Mouse (Mus musculus): Measurements from ENCODE around the gene Gm10718.
"Not testable (repeated sequence)": the region's sequence is repeated elsewhere in the genome, so short reads cannot be mapped to it uniquely, and the experiment has no call there.

The Gm10718 gene

DNA sequence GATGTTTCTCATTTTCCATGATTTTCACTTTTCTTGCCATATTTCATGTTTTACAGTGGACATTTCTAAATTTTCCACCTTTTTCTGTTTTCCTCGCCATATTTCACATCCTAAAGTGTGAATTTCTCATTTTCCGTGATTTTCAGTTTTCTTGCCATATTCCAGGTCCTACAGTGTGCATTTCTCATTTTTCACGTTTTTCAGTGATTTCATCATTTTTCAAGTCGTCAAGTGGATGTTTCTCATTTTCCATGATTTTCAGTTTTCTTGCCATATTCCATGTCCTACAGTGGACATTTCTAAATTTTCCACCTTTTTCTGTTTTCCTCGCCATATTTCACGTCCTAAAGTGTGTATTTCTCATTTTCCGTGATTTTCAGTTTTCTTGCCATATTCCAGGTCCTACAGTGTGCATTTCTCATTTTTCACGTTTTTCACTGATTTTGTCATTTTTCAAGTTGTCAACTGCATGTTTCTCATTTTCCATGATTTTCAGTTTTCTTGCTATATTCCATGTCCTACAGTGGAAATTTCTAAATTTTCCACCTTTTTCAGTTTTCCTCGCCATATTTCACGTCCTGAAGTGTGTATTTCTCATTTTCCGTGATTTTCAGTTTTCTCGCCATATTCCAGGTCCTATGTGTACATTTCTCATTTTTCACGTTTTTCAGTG is at the start of gene Gm10718:
Gm10718 (plus strand) TSS at position 236 of the 673 bp plus-strand sequence.
- not testable (repeated sequence) for DNase-seq (ENCODE audit: low read depth, low spot score)

DNA sequence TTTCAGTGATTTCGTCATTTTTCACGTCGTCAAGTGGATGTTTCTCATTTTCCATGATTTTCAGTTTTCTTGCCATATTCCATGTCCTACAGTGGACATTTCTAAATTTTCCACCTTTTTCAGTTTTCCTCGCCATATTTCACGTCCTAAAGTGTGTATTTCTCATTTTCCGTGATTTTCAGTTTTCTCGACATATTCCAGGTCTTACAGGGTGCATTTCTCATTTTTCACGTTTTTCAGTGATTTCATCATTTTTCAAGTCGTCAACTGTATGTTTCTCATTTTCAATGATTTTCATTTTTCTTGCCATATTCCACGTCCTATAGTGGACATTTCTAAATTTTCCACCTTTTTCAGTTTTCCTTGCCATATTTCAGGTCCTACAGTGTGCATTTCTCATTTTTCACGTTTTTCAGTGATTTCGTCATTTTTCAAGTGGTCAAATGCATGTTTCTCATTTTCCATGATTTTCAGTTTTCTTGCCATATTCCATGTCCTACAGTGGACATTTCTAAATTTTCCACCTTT is 22.8 kb upstream of the Gm10718 start, which contains the start of gene Gm10722:
Gm10722 (plus strand) TSS at position 478 of the 528 bp plus-strand sequence.
- DNase-seq (ENCODE audit: low read depth, low spot score), result not testable (repeated sequence)

DNA sequence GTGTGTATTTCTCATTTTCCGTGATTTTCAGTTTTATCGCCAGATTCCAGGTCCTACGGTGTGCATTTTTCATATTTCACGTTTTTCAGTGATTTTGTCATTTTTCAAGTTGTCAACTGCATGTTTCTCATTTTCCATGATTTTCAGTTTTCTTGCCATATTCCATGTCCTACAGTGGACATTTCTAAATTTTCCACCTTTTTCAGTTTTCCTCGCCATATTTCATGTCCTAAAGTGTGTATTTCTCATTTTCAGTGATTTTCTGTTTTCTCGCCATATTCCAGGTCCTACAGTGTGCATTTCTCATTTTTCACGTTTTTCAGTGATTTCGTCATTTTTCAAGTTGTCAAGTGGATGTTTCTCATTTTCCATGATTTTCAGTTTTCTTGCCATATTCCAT is 22.3 kb upstream of the Gm10718 start:
- not testable (repeated sequence) for DNase-seq (ENCODE audit: low read depth, low spot score)

DNA sequence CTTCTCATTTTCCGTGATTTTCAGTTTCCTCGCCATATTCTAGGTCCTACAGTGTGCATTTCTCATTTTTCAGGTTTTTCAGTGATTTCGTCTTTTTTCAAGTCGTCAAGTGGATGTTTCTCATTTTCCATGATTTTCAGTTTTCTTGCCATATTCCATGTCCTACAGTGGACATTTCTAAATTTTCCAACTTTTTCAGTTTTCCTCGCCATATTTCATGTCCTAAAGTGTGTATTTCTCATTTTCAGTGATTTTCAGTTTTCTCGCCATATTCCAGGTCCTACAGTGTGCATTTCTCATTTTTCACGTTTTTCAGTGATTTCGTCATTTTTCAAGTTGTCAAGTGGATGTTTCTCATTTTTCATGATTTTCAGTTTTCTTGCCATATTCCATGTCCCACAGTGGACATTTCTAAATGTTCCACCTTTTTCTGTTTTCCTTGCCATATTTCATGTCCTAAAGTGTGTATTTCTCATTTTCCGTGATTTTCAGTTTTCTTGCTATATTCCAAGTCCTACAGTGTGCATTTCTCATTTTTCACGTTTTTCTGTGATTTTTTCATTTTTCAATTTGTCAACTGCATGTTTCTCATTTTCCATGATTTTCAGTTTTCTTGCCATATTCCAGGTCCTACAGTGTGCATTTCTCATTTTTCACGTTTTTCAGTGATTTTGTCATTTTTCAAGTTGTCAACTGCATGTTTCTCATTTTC is 21.2 kb upstream of the Gm10718 start:
- not testable (repeated sequence) for DNase-seq (ENCODE audit: low read depth, low spot score)

DNA sequence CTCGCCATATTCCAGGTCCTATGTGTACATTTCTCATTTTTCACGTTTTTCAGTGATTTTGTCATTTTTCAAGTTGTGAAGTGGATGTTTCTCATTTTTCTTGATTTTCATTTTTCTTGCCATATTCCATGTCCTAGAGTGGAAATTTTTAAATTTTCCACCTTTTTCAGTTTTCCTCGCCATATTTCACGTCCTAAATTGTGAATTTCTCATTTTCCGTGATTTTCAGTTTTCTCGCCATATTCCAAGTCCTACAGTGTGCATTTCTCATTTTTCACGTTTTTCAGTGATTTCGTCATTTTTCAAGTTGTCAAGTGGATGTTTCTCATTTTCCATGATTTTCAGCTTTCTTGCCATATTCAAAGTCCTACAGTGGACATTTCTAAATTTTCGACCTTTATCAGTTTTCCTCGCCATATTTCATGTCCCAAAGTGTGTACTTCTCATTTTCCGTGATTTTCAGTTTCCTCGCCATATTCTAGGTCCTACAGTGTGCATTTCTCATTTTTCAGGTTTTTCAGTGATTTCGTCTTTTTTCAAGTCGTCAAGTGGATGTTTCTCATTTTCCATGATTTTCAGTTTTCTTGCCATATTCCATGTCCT is 20.5 kb upstream of the Gm10718 start, which contains the start of gene Gm11168:
Gm11168 (plus strand) TSS at position 553 of the 603 bp plus-strand sequence.
- DNase-seq (ENCODE audit: low read depth, low spot score), result not testable (repeated sequence)

DNA sequence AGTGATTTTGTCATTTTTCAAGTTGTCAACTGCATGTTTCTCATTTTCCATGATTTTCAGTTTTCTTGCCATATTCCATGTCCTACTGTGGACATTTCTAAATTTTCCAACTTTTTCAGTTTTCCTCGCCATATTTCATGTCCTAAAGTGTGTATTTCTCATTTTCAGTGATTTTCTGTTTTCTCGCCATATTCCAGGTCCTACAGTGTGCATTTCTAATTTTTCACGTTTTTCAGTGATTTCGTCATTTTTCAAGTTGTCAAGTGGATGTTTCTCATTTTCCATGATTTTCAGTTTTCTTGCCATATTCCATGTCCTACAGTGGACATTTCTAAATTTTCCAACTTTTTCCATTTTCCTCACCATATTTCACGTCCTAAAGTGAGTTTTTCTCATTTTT is 17.2 kb upstream of the Gm10718 start:
- not testable (repeated sequence) for DNase-seq (ENCODE audit: low read depth, low spot score)

DNA sequence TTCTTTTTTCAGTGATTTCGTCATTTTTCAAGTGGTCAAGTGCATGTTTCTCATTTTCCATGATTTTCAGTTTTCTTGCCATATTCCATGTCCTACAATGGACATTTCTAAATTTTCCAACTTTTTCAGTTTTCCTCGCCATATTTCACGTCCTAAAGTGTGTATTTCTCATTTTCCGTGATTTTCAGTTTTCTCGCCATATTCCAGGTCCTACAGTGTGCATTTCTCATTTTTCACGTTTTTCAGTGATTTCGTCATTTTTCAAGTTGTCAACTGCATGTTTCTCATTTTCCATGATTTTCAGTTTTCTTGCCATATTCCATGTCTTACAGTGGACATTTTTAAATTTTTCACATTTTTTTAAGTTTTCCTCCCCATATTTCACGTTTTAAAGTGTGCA is 16.7 kb upstream of the Gm10718 start:
- not testable (repeated sequence) for DNase-seq (ENCODE audit: low read depth, low spot score)

DNA sequence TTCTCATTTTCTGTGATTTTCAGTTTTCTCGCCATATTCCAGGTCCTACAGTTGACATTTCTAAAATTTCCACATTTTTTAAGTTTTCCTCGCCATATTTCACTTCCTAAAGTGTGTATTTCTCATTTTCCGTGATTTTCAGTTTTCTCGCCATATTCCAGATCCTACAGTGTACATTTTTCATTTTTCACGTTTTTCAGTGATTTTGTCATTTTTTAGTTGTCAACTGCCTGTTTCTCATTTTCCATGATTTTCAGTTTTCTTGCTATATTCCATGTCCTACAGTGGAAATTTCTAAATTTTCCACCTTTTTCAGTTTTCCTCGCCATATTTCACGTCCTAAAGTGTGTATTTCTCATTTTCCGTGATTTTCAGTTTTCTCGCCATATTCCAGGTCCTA is 16.1 kb upstream of the Gm10718 start:
- DNase-seq (ENCODE audit: low read depth, low spot score), result not testable (repeated sequence)

DNA sequence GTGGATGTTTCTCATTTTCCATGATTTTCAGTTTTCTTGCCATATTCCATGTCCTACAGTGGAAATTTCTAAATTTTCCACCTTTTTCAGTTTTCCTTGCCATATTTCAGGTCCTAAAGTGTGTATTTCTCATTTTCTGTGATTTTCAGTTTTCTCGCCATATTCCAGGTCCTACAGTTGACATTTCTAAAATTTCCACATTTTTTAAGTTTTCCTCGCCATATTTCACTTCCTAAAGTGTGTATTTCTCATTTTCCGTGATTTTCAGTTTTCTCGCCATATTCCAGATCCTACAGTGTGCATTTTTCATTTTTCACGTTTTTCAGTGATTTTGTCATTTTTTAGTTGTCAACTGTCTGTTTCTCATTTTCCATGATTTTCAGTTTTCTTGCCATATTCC is 14.0 kb upstream of the Gm10718 start:
- DNase-seq (ENCODE audit: low read depth, low spot score), result not testable (repeated sequence)

DNA sequence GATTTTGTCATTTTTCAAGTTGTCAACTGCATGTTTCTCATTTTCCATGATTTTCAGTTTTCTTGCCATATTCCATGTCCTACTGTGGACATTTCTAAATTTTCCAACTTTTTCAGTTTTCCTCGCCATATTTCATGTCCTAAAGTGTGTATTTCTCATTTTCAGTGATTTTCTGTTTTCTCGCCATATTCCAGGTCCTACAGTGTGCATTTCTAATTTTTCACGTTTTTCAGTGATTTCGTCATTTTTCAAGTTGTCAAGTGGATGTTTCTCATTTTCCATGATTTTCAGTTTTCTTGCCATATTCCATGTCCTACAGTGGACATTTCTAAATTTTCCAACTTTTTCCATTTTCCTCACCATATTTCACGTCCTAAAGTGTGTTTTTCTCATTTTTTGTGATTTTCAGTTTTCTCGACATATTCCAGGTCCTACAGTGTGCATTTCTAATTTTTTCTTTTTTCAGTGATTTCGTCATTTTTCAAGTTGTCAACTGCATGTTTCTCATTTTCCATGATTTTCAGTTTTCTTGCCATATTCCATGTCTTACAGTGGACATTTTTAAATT is 11.2 kb upstream of the Gm10718 start:
- DNase-seq (ENCODE audit: low read depth, low spot score), result not testable (repeated sequence)

DNA sequence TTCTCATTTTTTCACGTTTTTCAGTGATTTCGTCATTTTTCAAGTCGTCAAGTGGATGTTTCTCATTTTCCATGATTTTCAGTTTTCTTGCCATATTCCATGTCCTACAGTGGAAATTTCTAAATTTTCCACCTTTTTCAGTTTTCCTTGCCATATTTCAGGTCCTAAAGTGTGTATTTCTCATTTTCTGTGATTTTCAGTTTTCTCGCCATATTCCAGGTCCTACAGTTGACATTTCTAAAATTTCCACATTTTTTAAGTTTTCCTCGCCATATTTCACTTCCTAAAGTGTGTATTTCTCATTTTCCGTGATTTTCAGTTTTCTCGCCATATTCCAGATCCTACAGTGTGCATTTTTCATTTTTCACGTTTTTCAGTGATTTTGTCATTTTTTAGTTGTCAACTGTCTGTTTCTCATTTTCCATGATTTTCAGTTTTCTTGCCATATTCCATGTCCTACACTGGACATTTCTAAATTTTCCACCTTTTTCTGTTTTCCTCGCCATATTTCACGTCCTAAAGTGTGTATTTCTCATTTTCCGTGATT is 10.5 kb upstream of the Gm10718 start, which contains the start of gene Gm10721:
Gm10721 (plus strand) TSS at position 408 of the 547 bp plus-strand sequence.
- DNase-seq (ENCODE audit: low read depth, low spot score), result not testable (repeated sequence)

DNA sequence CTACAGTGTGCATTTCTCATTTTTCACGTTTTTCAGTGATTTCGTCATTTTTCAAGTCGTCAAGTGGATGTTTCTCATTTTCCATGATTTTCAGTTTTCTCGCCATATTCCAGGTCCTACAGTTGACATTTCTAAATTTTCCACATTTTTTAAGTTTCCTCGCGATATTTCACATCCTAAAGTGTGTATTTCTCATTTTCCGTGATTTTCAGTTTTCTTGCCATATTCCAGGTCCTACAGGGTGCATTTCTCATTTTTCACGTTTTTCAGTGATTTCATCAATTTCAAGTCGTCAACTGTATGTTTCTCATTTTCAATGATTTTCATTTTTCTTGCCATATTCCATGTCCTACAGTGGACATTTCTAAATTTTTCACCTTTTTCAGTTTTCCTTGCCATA is 8.0 kb upstream of the Gm10718 start, which contains the start of gene Gm10720:
Gm10720 (plus strand) TSS at position 301 of the 400 bp plus-strand sequence.
- not testable (repeated sequence) for DNase-seq (ENCODE audit: low read depth, low spot score)

DNA sequence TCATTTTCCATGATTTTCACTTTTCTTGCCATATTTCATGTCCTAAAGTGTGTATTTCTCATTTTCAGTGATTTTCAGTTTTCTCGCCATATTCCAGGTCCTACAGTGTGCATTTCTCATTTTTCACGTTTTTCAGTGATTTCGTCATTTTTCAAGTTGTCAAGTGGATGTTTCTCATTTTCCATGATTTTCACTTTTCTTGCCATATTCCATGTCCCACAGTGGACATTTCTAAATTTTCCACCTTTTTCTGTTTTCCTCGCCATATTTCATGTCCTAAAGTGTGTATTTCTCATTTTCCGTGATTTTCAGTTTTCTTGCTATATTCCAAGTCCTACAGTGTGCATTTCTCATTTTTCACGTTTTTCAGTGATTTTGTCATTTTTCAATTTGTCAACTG is 7.5 kb upstream of the Gm10718 start:
- not testable (repeated sequence) for DNase-seq (ENCODE audit: low read depth, low spot score)

DNA sequence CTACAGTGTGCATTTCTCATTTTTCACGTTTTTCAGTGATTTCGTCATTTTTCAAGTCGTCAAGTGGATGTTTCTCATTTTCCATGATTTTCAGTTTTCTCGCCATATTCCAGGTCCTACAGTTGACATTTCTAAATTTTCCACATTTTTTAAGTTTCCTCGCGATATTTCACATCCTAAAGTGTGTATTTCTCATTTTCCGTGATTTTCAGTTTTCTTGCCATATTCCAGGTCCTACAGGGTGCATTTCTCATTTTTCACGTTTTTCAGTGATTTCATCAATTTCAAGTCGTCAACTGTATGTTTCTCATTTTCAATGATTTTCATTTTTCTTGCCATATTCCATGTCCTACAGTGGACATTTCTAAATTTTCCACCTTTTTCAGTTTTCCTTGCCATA is 6.2 kb upstream of the Gm10718 start, which contains the start of gene Gm10719:
Gm10719 (plus strand) TSS at position 301 of the 400 bp plus-strand sequence.
- DNase-seq (ENCODE audit: low read depth, low spot score), result not testable (repeated sequence)

DNA sequence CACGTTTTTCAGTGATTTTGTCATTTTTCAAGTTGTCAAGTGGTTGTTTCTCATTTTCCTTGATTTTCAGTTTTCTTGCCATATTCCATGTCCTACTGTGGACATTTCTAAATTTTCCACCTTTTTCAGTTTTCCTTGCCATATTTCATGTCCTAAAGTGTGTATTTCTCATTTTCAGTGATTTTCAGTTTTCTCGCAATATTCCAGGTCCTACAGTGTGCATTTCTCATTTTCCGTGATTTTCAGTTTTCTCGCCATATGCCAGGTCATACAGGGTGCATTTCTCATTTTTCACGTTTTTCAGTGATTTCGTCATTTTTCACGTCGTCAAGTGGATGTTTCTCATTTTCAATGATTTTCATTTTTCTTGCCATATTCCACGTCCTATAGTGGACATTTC is 4.4 kb upstream of the Gm10718 start:
- not testable (repeated sequence) for DNase-seq (ENCODE audit: low read depth, low spot score)

DNA sequence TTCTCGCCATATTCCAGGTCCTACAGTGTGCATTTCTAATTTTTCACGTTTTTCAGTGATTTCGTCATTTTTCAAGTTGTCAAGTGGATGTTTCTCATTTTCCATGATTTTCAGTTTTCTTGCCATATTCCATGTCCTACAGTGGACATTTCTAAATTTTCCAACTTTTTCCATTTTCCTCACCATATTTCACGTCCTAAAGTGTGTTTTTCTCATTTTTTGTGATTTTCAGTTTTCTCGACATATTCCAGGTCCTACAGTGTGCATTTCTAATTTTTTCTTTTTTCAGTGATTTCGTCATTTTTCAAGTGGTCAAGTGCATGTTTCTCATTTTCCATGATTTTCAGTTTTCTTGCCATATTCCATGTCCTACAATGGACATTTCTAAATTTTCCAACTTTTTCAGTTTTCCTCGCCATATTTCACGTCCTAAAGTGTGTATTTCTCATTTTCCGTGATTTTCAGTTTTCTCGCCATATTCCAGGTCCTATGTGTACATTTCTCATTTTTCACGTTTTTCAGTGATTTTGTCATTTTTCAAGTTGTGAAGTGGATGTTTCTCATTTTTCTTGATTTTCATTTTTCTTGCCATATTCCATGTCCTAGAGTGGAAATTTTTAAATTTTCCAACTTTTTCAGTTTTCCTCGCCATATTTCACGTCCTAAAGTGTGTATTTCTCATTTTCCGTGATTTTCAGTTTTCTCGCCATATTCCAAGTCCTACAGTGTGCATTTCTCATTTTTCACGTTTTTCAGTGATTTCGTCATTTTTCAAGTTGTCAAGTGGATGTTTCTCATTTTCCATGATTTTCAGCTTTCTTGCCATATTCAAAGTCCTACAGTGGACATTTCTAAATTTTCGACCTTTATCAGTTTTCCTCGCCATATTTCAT is 3.3 kb upstream of the Gm10718 start:
- DNase-seq (ENCODE audit: low read depth, low spot score), result not testable (repeated sequence)

DNA sequence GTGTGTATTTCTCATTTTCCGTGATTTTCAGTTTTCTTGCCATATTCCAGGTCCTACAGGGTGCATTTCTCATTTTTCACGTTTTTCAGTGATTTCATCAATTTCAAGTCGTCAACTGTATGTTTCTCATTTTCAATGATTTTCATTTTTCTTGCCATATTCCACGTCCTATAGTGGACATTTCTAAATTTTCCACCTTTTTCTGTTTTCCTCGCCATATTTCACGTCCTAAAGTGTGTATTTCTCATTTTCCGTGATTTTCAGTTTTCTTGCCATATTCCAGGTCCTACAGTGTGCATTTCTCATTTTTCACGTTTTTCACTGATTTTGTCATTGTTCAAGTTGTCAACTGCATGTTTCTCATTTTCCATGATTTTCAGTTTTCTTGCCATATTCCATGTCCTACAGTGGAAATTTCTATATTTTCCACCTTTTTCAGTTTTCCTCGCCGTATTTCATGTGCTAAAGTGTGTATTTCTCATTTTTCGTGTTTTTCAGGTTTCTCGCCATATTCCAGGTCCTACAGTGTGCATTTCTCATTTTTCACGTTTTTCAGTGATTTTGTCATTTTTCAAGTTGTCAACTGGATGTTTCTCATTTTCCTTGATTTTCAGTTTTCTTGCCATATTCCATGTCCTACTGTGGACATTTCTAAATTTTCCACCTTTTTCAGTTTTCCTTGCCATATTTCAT is 885 bp upstream of the Gm10718 start:
- DNase-seq (ENCODE audit: low read depth, low spot score), result not testable (repeated sequence)

DNA sequence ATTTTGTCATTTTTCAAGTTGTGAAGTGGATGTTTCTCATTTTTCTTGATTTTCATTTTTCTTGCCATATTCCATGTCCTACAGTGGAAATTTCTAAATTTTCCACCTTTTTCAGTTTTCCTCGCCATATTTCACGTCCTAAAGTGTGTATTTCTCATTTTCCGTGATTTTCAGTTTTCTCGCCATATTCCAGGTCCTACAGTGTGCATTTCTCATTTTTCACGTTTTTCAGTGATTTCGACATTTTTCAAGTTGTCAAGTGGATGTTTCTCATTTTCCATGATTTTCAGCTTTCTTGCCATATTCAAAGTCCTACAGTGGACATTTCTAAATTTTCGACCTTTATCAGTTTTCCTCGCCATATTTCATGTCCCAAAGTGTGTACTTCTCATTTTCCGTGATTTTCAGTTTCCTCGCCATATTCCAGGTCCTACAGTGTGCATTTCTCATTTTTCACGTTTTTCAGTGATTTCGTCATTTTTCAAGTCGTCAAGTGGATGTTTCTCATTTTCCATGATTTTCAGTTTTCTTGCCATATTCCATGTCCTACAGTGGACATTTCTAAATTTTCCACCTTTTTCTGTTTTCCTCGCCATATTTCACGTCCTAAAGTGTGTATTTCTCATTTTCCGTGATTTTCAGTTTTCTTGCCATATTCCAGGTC is 770 bp downstream of the Gm10718 start:
- not testable (repeated sequence) for DNase-seq (ENCODE audit: low read depth, low spot score)

DNA sequence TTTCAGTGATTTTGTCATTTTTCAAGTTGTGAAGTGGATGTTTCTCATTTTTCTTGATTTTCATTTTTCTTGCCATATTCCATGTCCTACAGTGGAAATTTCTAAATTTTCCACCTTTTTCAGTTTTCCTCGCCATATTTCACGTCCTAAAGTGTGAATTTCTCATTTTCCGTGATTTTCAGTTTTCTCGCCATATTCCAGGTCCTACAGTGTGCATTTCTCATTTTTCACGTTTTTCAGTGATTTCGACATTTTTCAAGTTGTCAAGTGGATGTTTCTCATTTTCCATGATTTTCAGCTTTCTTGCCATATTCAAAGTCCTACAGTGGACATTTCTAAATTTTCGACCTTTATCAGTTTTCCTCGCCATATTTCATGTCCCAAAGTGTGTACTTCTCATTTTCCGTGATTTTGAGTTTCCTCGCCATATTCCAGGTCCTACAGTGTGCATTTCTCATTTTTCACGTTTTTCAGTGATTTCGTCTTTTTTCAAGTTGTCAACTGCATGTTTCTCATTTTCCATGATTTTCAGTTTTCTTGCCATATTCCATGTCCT is 1.6 kb downstream of the Gm10718 start, which contains the start of gene Gm10717:
Gm10717 (plus strand) TSS at position 506 of the 556 bp plus-strand sequence.
- DNase-seq (ENCODE audit: low read depth, low spot score), result not testable (repeated sequence)

All from telencephalon, adult 2 months (tissue).